Mouse (Mus musculus) adrenal gland, adult 18-20 months (tissue): ENCODE data around the gene Rftn2. TPM values are rescaled to one million over a fixed set of nuclear protein-coding genes. Genes with fewer than 3 reads are reported as not detected.

ENCODE experiments used
- DNase-seq, 2 experiments: peaks; one replicate each; pipeline ENCODE4 v3.0.0; 2021 to 2022; ENCODE audit warnings: low spot score in 2 of 2
- long read RNA-seq, 2 experiments: library from polyadenylated mRNA; stranded (forward); transcript quantifications; one replicate each; pipeline ENCODE4 v2.0.0; 2021
- total RNA-seq, 2 experiments: library from RNA; stranded (reverse); gene quantifications; 1 replicate in 1 of 2; 2 replicates in 1 of 2; pipeline ENCODE4 v1.2.3; 2021

The Rftn2 gene
- 10 to 100 TPM; 15.3 to 18.5 TPM for total RNA-seq
- long read RNA-seq, experiment 1, transcript Rftn2-201 (9 exons, 3,677 nt): major isoform, 8 of 8 reads
- long read RNA-seq, experiment 1, partial matches to known transcripts: 0 of 8 reads
- long read RNA-seq, experiment 1, other reads (novel, unspliced or antisense): 0 of 8 reads
- long read RNA-seq, experiment 2, transcript Rftn2-201 (9 exons, 3,677 nt): major isoform, 17 of 23 reads
- long read RNA-seq, experiment 2, partial matches to known transcripts: 3 of 23 reads
- long read RNA-seq, experiment 2, other reads (novel, unspliced or antisense): 3 of 23 reads

- DNase-seq: no peak
Measured at GRCm38 (mm10) chr1:55226011-55226857, at the start of gene Rftn2. TSS of gene Rftn2 (minus strand) at chr1:55226782.

- no peak for DNase-seq
Measured at GRCm38 (mm10) chr1:55265447-55265846, 38.9 kb upstream of the Rftn2 start.

DNA sequence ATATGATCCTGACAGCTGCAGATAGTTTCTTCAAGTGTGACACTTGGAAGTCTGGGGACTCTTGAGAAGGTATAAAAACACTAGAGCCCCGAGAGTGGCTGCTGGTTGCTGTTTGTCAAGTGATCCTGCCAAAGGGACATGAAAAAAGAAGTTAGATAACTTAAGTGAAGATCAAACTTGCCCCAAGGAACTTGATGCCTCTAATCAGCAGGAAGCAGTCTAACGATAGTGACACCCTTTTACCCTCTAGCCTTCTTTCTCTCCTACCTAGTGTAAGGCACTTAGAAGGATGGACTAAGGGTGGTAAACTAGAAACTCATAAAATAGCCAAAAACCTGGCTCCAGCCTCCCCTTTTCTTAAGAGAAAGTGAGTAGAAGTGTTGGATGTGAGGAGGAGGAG, 37.8 kb upstream of the Rftn2 start:
- no peak for DNase-seq

DNA sequence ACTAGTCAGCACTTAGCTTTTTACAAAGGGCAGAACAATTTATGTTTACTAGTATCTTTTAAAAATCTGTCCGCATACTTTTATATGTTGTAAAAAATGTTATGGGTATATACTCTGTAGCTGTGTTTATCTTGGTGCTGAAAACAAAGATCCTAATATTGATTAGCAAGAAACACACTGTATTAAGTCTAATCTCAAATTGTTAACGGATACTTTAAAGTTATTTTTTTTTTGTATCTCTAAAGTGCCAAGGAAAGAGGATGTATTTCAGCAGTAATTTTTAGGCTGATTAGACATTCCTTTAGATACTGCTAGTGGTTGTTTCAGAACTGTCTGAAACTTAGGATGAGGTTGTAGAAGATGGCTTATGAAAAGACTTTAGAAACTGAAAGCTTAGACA, 19.8 kb upstream of the Rftn2 start:
- no peak for DNase-seq

DNA sequence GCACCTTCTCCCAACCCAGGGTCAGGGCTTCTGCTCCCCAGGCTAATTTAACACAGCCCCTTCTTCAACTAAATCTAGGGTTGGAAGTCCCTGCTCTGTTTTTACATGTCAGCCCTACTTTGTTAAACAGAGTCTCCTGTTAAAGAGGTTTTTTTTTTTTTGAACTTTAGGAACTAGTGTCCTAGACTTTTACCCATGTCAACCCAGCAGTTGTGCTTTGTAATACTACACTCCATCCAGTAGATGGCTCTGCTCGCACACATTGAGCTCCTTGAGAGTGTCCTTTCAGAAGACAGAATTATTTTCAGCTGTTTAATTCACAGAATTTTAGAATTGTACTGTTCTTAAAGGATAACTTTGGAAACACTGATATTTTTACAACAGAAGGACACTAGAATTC, 12.7 kb upstream of the Rftn2 start:
- DNase-seq: no peak

DNA sequence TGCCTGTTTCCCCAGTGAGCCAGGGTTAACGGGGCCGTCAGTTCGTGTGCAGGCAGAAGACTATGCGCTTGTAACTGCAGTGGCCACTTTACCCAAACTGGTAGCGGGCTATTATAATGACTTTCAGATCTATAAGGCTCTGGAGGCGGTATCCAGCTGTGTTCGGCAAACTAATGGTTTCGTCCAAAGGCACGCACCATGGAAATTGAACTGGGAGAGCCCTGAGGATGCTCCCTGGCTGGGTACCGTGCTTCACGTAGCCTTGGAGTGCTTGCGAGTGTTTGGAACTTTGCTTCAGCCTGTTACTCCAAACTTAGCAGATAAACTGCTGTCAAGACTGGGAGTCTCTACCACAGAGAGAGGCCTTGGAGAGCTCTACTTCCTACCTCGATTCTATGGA, 11.9 kb upstream of the Rftn2 start:
- DNase-seq: no peak

DNA sequence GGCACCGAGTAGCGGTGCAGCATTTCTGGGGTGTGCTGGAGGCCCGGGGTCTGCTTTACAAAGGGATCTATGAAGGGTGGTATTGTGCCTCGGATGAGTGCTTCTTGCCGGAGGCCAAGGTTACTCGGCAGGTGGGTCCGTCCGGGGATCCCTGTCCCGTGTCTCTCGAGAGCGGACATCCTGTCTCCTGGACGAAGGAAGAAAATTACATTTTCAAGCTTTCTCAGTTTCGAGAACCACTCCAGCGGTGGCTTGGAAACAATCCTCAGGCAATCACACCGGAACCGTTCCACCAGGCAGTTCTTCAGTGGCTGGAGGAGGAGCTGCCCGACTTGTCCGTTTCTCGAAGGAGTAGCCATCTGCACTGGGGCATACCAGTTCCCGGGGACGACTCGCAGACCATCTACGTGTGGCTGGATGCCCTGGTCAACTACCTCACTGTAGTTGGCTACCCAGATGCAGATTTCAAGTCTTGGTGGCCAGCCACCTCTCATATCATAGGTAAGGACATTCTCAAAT, 11.1 kb upstream of the Rftn2 start:
- no peak for DNase-seq

DNA sequence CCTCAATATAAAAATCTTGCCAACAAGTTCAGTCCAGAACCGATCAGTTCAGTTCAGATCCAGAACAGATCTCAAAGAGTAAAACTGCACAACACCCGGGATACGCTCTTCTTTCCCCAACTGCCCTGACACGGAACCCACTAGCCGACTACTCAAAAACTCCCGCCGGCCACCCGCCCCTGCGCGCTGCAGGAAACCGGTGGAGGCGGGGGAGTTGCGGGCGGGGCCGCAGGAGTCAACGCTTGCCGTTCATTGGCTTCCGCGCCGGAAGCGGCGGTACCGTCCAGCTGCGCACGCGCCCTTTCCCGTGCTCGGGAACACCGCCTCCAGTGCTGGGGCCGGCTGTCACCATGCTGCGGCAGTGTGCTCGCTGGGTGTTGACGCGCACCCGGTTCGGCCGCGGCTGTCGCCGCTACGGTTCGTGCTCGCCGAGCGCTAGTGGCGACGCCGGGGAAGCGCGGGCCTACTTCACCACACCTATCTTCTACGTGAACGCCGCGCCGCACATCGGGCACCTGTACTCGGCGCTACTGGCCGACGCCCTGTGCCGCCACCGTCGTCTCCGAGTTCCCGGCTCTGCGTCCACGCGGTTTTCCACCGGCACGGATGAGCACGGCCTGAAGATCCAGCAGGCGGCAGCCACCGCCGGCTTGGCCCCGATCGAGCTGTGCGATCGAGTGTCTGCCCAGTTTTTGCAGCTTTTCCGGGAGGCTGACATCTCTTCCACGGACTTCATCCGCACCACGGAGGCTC, 10.5 kb upstream of the Rftn2 start, which contains the start of gene Mars2:
Mars2 (plus strand) TSS at position 288 of the 753 bp plus-strand sequence.
- peak; percentile 91 to 94 for DNase-seq

DNA sequence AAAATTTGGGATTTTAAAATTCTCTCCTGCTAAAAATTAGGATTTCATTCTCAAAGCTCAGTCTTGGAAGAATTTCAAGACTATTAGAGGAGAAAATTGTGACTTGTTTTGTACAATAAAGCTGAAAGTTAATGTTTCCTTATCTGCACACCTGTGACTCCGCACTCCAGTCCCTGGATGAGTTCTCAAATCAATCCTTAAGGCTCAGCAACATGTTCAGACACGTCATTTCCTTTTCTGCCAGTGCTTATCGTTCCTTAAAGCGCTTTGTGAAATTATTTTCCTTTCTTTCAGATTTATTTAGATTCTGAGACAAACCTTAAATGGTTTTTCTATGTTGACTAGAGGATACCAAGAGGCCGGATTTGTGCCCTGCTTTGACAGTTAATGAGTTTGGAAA, 9.9 kb upstream of the Rftn2 start:
- DNase-seq: no peak

DNA sequence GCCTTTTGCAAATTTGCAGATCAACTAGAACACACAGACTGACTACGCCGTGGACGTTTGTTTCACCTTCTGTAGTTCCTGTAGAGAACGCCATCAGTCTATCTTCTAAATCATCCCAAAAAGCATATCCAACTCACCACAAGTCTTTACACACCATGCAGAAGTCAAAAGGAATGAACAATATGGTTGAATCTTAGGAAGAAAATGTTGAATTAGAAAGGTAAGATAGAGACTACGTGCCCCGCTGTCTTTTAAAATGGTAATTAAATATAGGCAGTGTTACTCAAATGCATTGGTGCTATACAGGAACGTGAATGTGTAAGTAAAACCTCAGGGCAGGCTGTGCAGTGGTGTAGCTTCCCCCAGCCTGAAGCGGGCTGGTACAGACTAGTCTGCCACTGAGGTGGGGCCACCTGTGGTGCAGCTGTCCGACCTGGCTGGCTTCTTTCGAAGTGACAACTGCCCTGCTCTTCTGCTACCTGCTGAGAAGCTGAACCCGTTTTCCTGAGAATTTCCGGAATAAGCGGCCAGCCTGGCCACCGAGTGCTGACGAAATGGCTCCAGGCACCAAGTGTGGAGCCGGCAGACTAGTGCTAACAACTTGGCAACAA, 8.4 kb upstream of the Rftn2 start:
- DNase-seq: no peak

GRCm38 (mm10) chr1:55228256-55228884, 1.8 kb upstream of the Rftn2 start:
- no peak for DNase-seq

DNA sequence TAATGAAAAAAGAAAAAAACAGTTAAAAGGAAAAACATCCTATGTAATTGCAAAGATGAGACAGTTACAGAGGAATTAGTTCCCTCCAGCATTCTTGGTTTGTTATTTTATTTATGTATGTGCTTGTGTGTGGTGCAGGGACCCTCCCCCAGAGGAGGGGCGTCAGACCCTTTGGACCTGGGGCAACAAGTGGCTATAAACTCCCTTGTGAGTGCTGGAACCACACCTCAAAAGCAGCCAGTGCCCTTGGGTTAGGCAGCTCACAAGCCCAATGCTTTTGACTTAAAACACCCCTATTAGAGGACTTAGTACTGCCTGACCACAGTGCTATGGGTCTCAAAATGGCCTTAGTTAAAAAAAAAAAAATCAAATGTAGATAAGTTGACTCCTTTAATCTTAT, 794 bp upstream of the Rftn2 start:
- no peak for DNase-seq

DNA sequence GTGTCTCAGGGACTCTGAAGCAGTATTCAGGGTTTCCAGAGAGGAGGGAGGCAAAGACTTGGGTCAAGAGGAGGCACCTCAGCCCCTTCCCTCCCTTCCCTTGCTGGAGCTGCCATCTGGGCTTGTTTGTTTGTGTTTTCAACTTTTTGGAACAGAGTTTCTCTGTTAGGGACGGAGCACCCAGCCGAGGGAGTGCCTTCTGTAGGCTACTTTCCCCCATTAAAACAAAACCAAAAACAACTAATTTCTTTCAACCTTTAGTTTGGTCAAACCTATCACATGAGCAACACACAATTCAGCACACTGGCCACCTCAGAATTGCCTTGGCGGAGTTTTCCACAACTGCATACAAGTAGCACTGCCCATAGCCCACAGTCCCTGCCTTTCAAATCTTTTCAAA, 1.2 kb downstream of the Rftn2 start:
- no peak for DNase-seq

DNA sequence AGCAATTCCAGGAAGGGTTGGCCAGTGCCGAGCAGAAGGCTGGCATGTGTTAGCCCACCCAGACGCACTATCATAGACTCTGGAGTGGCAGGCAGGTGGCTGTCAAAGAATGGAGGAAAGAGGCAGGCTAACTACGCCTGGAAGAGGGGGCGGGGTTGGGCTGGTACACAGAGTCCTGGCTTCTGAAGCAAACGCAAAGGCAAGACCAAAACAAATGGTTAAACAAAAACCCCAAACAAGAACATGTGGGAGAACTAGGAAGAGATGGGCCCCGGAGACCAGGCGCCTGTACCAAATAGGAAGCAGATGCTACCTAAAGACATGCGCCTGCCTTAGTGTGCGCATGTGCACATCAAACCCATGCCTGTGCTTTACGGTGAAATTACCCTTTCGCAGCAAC, 2.5 kb downstream of the Rftn2 start:
- DNase-seq: peak in 1 of 2 experiments; percentile 7

- no peak for DNase-seq
Measured at GRCm38 (mm10) chr1:55223026-55223425, 3.6 kb downstream of the Rftn2 start.

DNA sequence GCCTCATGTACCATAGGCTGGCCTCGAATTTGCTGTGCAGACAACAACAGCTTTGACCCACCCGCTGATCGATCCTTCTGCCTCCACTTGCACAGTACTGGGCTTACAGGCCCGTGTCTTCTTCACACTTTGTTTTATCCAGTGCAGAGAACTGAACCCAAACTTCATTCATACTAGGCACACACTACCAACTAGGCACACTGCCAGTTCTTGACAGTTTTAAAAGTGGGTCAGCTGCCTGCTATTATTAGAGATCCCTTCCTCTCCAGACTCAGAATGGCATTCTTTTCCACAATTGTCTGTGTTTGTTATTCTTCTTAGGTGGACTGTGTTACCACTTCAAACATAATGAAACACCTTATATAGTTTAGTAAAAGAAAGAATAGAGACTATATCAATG, 5.2 kb downstream of the Rftn2 start:
- DNase-seq: no peak

- DNase-seq: no peak
Measured at GRCm38 (mm10) chr1:55217191-55217590, 9.4 kb downstream of the Rftn2 start.

DNA sequence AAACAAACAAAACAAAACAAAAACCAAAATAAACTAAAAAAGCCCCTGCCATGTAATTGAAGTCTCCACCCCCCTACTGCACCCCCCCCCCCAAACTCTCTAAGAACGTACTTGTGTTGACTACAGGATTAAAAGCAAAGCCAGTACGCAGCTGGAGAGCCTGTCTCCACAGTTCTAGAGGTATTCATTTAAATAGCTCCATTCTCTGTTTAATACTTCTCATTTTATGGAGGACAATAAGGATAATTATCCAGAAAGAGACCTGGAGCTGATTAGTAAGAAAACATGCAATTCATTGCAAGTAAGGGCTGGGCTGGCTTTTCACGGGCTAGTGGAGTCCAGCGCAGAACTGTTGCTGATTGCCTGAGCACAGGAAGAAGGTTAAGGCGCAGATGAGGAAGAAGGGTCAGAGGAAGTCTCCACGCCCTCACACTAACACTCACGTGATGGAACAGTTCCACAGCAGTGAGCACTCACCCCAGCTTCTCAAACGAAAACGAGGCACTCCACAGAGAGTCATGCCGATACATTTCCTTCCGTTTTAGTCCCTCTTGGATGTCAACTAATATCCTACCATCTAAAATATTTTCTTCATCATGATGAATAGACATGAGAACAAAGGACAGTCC, 11.3 kb downstream of the Rftn2 start:
- no peak for DNase-seq

DNA sequence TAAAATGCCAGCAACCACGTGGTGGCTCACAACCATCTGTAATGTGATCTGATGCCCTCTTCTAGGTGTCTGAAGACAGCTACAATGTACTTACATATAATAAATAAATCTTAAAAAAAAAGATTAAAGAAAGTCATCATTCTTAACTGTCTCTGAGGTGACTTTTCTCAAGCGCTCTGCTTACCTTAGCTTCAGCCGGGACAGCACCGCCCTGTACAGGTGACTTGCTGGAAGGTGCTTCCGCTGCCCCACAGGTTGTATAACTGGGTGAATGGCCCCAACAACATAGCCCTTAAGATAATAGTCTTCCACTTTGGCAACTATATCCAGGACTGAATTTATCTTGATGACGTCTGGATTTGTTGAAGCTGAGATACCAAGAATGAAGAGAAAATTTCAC, 12.6 kb downstream of the Rftn2 start:
- DNase-seq: no peak

DNA sequence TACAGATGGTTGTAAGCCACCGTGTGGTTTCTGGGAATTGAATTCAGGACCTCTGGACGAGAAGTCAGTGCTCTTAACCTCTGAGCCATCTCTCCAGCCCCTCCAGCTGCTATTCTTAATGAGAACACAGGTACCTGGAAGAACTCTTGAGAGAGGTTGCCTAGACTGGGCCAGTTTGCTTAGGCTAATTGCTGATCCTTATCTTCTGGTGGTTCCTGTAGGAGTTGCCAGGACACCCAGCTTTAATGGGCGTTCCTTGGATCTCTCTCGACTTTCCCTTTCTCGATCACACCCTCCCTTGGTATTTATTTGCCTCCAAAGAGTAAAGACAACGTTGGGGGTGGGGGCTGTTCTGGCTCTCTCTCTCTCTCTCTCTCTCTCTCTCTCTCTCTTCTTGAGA, 13.1 kb downstream of the Rftn2 start:
- no peak for DNase-seq
